Comparison of ENCODE assay signal across 11 mouse cellular contexts in genomic region chr7:65279277-65279676, GRCm38 (mm10).
DNase-seq lines count a peak whose midpoint lies in the region; ATAC-seq lines count a peak whose summit lies in the region.
"Had no signal": no experiment of that assay in that cellular context is flagged by ENCODE, and none has a peak within 500 bp of the region (broad histone marks: within the 10 kb centered on the region; RNA-seq: fewer than 3 reads in every experiment).

No protein-coding gene starts in this region.

- H3K4me2 ChIP-seq in heart, embryonic 12.5 days = no peak overlapping the region
- H3K4me2 ChIP-seq in neural tube, embryonic 11.5 days (ENCODE audit: low read depth) = no peak overlapping the region
- H3K4me2 ChIP-seq: kidney, embryonic 15.5 days; limb, embryonic 12.5 days had no signal

- no peak overlapping the region for H3K27ac ChIP-seq in heart, embryonic 12.5 days (ENCODE audit: poor library complexity, severe bottlenecking)
- no peak overlapping the region for H3K27ac ChIP-seq in neural tube, embryonic 11.5 days (ENCODE audit: low read depth, low read length)
- H3K27ac ChIP-seq: gastrocnemius, adult 2 months; kidney, embryonic 15.5 days; limb, embryonic 12.5 days had no signal

- H3K9me3 ChIP-seq in heart, embryonic 12.5 days (replicated peaks) = no peaks in the 10 kb centered on the region
- no peaks in the 10 kb centered on the region for H3K9me3 ChIP-seq in neural tube, embryonic 11.5 days (ENCODE audit: control insufficient read depth, low read length)
- H3K9me3 ChIP-seq: kidney, embryonic 15.5 days; limb, embryonic 12.5 days had no signal

- no peak overlapping the region for H3K9ac ChIP-seq in heart, embryonic 12.5 days
- no peak overlapping the region for H3K9ac ChIP-seq in neural tube, embryonic 11.5 days (ENCODE audit: low read length)
- H3K9ac ChIP-seq: kidney, embryonic 15.5 days; limb, embryonic 12.5 days had no signal

- peak; percentile 67 for DNase-seq in heart, adult 11 months
- DNase-seq in neural tube, embryonic 11.5 days (ENCODE audit: low spot score) = peak; percentile 60
- DNase-seq in neural tube, embryonic 10.5 days (ENCODE audit: extremely low spot score, low spot score) = no peak
- peak; percentile 31 to 60 for DNase-seq in left cerebral cortex, adult 9 months (ENCODE audit: low spot score in 2 of 2)
- peak; percentile 39 to 45 for DNase-seq in right cerebral cortex, postnatal 36 days (ENCODE audit: low spot score in 2 of 2)
- DNase-seq in kidney, adult 9 months = no peak
- DNase-seq: gastrocnemius, adult 2 months; spleen, adult 18-20 months had no signal

- H3K4me1 ChIP-seq in heart, embryonic 12.5 days (replicated peaks) = 0 out of 2 replicates have a peak, but pooled peaks cover 4% of the 10 kb centered on the region
- no peaks in the 10 kb centered on the region for H3K4me1 ChIP-seq in neural tube, embryonic 11.5 days (ENCODE audit: control insufficient read depth, insufficient read depth, low read length)
- H3K4me1 ChIP-seq: kidney, embryonic 15.5 days; limb, embryonic 12.5 days had no signal

- H3K36me3 ChIP-seq in heart, embryonic 12.5 days = no peaks in the 10 kb centered on the region
- H3K36me3 ChIP-seq in neural tube, embryonic 11.5 days (ENCODE audit: control insufficient read depth, insufficient read depth, low read length) = no peaks in the 10 kb centered on the region
- H3K36me3 ChIP-seq: kidney, embryonic 15.5 days; limb, embryonic 12.5 days had no signal

- 75% methylated on average over 13 of the region's 13 CpGs for WGBS in heart, embryonic 12.5 days
- WGBS in neural tube, embryonic 11.5 days = 72% methylated on average over 13 of the region's 13 CpGs

- no peaks in the 10 kb centered on the region for H3K27me3 ChIP-seq in heart, embryonic 12.5 days (replicated peaks)
- H3K27me3 ChIP-seq in neural tube, embryonic 11.5 days (ENCODE audit: control insufficient read depth, insufficient read depth, low read length) = no peaks in the 10 kb centered on the region
- H3K27me3 ChIP-seq: kidney, embryonic 15.5 days had no signal

- no peak for ATAC-seq in heart, embryonic 12.5 days (ENCODE audit: insufficient number of reproducible peaks, low FRiP score)
- no peak for ATAC-seq in neural tube, embryonic 11.5 days (ENCODE audit: insufficient read depth, low FRiP score, low TSS enrichment)

- no peak overlapping the region for H3K4me3 ChIP-seq in heart, embryonic 12.5 days
- no peak overlapping the region for H3K4me3 ChIP-seq in neural tube, embryonic 11.5 days (ENCODE audit: low read depth, low read length)
- H3K4me3 ChIP-seq: gastrocnemius, adult 2 months; kidney, embryonic 15.5 days; limb, embryonic 12.5 days had no signal

Comparison
In these comparisons a context has a peak if more than half of its experiments do, and no peak if none do; other contexts are left out.
1. DNase-seq: peak in heart, adult 11 months (single experiment), neural tube, embryonic 11.5 days (single experiment), left cerebral cortex, adult 9 months (2 of 2) and right cerebral cortex, postnatal 36 days (2 of 2); none in neural tube, embryonic 10.5 days (single experiment) and kidney, adult 9 months (single experiment).